Mouse (Mus musculus): ENCODE measurements around the gene 1600002K03Rik.
"Not testable (repeated sequence)": the region's sequence is repeated elsewhere in the genome, so short reads cannot be mapped to it uniquely, and the experiment has no call there.

1600002K03Rik gene

DNA sequence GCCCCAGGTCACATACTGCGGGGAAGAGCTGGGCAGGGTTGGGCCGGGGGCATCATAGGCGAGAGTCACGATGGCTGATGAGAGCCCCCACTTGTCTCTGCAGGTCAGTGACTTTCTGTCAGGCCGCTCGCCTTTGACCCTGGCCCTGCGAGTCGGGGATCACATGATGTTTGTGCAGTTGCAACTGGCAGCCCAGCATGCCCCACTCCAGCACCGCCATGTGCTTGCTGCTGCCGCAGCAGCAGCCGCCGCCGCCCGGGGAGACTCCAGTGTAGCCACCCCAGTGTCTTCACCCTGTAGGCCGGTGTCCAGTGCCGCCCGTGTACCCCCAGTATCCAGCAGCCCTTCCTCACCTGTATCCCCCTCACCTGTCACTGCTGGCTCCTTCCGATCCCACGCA, 19.0 kb upstream of the 1600002K03Rik start:
- DNase-seq (ENCODE audit: low spot score), result no peak

DNA sequence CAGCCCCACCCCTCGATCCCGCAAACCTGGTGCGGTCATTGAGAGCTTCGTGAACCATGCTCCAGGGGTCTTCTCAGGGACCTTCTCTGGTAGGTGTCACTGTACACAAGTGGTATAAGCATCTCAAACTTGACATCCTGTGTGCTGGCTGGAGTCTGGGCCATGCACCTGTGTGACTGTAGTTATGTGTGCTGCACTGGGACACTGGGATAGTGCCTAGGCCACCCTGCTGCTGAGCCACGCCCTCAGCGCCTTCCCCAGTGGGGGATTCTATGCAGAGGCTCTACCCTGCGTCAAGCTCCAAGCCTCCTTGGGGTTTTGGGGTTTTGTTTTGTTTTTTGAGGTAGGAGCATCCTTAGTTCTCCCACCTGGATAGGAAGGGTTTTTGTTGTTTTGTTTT, 18.4 kb upstream of the 1600002K03Rik start:
- DNase-seq (ENCODE audit: low spot score), result no peak

DNA sequence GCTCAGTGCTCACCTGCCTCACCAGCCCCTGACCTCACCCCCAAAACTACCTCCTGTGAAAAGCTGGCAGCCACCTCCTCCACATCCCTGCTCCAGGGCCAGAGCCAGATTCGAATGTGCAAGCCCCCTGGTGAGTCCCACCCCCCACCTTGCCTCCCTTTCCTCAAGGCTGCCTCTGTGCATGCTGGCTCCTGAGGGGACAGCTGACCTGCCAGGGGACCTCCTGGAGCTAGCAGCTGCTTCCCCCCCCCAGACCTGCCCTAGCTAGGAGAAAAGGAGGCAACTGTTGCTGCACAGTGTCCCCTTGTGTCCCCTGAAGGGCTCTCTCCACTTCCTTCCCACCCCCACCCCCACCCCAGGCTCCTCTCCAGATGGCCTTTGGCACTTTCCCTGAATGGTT, 17.5 kb upstream of the 1600002K03Rik start:
- DNase-seq (ENCODE audit: low spot score), result no peak

DNA sequence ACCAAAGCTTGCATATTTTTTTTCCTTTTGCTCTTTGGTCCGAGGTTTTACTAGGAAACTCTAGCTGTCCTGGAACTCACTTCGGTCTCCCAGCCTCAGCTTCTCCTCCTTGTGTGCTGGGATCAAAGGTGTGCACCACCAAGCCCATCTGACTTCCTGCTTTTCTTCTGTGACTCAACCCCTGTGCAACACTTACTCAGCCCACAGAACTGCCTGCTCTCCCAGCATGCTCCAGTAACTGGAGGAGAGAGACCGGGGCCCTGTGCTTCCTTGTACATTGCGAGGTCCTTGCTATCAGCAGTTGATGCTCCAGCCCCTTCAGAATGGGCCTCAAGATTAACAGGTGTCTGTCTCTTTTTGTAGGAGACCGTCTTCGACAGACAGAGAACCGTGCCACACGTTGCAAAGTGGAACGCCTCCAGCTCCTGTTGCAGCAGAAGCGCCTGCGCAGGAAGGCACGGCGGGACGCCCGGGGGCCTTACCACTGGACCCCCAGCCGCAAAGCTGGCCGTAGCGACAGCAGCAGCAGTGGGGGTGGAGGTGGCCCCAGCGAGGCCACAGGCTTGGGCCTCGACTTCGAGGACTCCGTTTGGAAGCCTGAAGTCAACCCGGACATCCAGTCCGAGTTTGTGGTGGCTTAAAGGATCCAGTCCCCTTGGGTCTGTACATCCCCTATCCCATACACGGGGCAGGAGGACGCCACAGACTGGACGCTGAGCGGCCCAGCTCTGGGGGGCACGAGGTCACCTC, 16.6 kb upstream of the 1600002K03Rik start:
- DNase-seq (ENCODE audit: low spot score), result no peak

DNA sequence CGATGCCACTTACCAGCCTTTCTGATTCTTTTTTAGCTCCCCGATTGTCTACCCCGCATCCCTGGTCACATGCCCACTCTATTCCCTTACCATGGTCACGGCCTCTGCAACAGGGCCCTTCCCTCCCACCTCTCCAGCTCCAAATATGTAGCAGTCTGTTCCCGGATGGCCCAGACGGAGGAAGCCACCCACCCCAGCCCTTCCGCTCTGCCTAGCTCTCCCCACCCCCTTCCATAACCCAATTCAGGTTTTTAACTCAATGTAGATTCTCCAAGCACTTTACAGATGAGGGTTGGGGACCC, 16.0 kb upstream of the 1600002K03Rik start:
- DNase-seq (ENCODE audit: low spot score), result no peak

DNA sequence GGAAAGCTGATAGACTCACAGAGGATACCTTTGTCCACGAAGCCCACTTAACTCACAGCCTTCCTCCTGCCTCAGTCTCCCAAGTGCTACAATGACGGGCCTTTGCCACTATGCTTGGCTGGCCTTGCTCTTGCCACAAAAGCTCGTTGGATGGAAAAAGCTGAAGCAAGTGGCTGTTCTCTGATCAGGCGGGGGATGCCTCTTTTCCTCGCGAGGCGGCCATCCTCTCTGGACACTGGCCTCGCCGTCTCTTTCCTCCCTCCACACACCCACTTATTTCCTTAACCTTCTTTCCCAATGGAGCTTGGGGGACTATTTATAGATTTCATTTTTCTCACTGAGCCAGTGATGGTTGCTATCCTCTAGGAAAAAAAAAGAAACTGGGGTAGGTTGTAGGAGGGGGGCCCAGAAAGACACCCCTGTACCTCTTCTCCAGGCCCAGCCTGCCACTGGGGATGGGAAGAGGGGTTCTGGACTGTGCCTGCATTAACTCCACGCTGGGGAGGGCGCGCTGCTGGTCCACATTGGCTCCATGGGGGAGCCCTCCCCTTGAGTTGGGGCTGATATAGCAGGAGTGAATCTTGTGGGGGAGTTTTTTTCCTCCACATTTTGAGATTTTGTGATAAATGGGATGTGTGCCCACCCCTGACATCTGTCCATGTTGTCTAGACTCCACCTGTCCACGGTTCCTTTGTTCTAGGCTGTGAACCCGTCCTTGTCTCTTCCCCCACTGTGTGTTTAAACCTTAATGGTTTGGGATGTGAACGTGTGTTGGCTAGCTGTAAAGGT, 15.4 kb upstream of the 1600002K03Rik start:
- DNase-seq (ENCODE audit: low spot score), result no peak

DNA sequence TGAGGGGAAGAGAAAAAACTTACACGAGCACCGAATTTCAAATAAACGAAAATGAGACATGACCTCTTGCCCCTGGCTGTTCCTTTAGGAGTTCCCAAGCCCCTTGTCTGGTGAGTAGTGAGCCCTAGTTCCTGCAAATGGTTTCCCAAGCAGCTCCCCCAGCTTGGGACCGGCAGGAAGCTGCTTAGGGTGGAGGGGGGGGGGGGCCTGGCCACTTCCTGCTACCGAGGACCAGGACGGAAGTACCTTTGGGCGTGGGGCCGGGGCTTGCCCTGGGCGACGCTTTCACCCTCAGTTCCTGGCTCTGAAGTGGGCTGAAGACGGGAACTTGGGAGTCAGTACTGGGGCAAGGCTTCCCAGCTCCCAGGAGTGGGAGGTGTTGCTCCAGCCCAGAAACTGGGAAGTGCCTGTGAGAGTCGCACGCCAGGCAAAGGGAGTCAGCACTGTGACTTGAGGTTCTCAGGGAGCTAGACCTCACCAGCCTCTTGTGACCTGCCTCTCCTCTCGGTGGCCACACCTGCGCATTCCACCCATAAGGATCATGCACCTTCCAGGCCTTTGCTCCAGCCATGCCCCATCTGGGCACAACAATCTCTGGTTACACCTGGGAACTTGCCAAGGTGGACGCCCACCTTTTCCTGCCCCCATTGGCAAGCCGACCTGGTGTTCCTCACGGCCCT, 14.3 kb upstream of the 1600002K03Rik start:
- DNase-seq (ENCODE audit: low spot score), result peak; percentile 70

DNA sequence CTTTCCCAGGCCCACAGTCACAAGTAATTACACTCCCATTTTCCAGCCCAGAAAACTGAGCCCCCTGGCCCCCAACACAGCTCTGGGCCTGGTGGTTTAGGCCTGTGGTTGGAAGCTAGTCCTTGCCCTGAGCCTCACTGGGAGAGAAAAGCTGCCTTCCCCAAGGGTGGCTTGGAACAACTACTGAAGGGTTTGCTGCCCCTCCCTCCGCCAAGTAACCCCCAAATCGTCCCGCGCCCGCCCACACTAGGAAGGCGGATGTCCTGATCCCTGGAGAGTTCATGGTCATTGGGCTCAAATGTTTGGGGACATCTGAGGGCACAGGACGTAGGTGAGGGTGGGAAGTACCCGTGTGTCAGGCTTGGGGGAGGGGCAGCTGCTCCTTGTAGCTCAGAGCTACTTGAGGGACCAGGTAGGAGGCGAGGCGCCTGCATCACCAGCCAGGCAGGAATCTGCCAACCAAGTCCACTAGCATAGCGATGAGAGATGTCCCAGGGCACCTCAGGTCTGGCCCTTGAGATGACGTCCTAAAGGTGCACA, 13.7 kb upstream of the 1600002K03Rik start:
- DNase-seq (ENCODE audit: low spot score), result peak; percentile 66

DNA sequence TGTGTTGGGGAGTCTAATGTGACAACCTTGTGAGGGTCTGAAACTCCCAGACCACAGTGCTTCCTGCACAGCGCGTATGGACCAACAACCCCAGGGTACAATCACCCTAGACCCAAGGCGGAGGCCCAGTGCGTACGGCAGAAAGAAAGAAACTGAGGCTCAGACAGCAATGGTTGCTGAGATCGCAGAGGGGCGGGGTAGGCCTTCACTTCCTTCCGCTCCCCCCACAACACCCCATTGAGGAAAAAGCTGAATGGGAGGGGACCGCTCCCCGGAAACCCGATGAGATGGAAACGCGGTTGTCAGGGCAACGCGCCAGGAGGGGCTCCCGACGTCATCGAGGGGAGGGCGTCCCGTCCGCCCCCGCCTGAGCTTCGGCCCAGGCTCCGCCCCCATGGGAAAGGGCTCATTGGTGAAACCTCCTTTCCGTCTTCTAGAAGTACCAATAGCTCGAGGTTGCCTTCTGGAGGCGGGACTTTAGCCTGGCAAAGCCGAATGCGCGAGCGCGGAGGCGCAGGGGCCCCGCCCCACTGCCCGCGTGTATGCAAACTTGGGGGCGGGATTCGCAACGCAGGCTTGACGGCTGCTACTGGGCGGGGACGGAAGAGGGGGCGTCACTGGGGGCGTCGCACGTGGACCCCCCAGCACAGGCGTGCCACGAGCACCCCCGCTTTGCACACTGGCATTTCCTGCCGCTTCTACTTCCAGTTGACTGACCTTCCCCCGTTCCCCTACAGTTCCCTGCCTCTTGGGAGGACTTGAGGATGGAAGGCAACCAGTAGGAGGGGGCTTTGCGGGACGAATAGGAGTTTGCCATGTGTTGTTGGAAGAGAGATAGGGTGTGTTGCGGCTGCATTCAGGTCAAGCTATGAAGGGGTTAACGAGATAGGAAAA, 12.9 kb upstream of the 1600002K03Rik start:
- DNase-seq (ENCODE audit: low spot score), result peak; percentile 98

DNA sequence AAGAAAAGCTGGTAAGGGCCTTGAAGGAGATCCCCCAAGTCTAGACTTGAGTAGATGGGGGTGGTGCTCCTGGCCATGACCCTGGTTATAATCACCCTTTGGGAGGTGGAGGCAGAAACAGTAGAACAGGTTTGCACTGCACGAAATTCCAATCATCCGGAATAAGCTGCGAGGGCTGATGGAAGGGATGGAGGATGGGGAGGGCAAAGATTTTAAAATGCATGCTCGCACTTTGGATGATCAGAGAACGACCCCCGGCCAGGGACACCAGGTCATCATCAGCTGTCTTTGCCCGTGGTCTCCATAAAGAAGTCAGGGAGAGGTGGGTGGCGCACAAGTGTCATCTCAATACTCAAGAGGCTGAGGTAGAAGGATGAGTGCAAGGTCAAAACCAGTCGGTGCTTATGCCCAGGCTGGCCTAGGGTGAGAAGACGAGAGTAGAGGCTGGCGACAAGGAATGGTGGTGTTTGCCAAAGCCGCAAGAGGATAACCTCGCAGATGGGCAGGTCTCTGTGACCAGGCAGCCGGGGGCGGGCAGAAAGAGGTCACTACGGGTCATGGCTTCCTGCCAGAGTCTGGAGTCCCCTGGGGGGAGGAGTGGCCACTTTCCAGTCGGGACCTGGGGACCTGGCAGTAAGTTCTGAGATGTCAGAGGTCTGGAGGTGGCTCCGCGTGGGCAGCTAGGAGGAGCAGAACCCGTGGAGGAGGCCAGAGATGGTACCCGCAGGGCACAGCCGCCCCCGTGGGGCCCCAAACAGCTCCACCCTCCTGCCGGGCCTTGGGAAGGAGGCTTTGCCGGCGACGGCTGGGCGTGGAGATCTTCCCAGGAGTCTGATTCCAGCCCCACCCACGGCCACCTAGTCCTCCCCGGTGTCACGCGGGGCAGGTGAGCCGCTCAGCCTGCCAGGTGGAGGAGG, 12.0 kb upstream of the 1600002K03Rik start:
- peak; percentile 90 for DNase-seq (ENCODE audit: low spot score)

DNA sequence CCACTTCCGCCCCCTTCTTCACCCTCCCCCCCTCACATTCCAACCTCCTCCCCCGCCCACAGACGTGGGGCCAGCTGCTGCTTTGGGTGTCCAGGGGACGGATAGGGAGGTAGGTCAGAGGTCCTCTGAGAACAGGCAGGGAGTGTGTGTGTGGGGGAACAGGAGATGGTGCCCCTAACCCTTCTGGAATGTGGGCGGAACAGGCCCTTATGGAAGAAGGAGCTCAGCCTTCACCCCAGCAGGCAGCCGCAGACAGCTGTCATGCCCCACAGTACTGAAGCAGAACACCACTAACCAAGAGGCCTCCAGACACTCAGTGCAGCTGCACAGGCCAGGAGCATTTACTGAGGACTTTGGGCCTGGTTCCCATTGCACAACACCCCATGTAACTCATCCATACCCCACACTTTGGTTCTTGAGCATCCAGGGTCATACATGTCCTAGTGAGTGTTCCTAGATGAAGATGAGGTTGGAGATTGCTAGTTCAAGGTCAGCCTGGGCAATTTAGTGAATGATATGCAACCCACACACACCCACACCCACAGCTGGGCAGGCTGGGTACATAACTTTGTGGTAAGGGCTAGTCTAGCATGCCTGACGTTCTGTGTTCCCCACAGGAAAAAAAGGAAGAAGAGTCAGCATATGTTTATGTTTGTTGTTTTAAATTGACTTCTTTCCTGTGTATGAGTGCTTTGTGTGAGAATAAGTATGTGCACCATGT, 11.1 kb upstream of the 1600002K03Rik start:
- peak; percentile 86 for DNase-seq (ENCODE audit: low spot score)

DNA sequence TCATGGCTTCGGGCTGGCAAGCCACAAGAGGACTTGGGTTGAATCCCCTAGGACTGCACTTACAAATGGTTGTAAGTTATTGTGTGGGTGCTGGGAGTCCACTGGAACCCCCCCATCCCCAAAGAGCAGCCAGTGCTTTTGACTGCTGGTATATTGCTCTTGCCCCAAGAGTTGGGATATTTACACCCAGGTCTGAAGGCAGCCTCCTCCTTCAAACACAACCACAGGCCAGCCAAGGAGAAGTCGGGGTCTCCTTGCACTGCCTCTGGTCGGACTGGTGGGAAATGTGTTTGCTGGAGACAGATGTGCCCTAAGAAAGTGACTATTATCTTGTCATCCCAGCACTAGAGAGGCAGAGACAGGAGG, 10.5 kb upstream of the 1600002K03Rik start:
- DNase-seq (ENCODE audit: low spot score), result no peak

DNA sequence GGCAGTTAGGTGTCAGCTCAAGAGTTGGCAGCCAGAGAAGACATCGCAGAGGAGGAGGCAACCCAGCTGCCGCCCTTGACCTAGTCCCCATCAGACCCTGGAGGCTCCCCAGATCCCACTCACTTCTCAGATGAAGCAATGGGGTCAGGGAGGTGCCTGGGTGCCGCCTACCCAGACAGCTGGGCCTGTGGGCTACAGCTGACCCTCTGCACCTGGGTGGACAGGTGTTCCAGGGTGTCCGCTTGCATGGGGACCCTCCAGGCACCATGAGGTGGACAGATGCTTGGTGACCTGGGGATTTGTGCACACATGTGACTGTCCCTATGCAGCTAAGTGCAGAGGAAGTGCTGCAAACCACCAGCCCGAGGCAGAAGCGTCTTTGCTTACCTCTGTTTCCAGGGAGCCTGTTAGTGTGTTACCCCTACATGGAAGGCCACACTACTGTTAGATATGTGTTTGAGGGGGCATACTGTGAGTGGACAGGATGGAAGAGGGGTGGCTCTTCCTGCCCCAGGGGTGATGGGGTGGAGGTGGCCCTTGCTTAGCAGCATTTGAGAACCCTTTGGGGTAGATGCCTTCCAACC, 9.9 kb upstream of the 1600002K03Rik start:
- DNase-seq (ENCODE audit: low spot score), result no peak

DNA sequence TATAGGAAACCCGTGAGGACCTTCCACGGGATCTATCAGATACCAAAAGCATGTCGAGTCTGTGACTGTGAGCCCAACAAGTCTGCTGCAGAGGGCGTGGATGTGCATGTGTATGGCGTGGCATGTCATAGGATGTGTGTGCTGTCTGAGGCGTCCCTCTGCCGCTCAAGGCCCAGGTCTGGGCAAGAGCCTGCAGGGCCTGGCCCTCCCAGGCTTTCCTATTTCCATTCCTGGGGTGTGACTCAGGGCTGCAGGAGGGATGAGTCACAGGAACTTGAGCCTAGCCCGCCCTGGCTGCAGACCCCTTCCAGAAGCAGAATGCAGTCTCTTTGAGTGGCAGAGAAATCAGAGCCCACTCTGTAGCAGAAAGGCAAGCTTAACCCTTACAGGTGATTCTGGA, 9.0 kb upstream of the 1600002K03Rik start:
- no peak for DNase-seq (ENCODE audit: low spot score)

DNA sequence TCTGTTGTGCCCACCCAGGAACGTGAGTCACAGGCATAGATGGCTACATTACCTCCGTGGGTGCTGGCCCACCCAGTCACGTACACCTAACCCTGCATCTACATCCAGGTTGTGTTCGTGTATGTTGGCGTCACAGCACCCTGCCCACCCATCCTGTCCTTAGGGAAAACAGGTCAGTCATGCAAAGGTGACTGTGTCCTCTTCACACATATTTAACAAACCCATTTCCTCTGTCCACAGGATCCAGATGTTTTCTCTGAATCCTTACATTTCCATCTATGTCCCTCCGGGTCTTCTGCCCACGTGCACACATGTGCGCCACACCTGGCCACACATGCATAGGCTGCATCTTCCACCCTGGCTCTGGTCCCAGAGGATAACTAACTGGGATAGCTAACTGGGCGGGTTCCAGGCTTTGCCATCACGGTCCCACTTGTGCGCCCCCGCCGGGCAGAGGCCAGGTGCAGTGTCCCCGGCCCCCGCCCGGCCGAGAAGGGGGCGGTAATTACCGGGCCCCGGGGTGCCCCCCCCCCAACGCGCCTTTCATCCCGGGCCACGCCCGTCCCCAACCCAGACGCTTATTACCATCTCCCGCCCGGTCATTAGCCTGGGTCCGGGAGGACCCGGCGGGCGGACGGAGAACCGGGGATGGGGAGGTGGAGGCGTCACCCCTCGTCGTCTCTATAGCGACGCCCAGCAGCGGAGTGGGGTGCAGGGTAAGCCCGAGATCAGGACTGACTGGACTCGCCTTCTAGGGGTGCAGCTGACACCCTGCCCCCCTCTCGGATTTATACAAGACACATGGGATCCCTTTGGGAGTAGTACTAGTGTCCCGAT, 8.4 kb upstream of the 1600002K03Rik start:
- no peak for DNase-seq (ENCODE audit: low spot score)

DNA sequence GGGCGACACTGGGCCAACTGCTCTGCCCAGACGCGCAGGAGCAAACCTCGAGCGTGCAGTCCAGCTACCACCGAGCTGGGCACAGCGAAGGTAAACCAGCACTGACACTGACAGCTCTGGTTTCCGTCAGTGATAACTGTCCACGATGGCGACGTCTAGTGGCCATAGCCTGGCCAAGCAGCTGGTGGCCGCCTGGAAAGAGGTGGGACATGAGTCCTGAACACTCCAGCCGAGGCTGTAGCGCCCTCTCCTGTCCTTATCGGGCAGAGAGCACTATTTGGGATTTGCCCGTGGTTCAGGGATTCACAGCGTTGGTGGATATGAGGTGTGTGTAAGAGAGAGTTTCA, 7.8 kb upstream of the 1600002K03Rik start:
- peak; percentile 100 for DNase-seq (ENCODE audit: low spot score)

DNA sequence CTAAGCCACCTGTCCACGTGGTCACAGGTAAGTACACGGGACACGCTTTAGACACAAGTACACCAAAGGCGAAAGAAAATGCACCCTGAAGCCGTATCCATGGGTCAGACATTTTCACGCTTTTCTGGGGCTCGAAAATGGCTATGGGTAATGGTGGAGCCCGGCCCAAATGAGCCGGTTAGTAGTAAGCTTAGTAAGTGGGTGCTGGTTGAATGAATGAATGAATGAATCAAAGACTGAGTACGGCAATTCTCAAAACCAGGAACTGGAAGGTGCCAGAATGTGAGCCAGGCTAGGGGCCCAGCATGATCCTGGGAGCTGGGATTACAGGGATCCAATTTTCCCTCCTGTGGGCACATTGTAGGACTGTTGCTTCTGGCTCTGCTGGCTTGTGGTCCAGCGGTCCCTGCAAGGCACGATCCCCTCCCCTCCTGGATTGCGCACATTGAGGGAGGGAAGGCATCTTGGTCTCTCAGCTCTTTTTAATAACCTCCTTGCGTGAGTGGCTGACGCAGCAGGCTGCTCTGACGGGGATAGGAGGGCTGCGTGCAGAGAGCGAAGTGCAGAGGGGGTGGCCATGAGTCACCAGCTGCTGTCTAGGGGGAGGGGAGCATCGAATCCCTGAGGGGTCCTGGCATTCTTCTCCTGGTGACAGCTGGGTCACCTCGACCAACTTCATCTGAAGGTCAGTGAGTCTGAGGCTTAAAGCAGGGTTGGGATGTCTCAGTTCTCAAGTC, 7.2 kb upstream of the 1600002K03Rik start, which contains the start of gene Cirbp:
Gene Cirbp, plus strand, starts transcription at position 594 of the 737 bp plus-strand sequence.
- peak; percentile 59 for DNase-seq (ENCODE audit: low spot score)

DNA sequence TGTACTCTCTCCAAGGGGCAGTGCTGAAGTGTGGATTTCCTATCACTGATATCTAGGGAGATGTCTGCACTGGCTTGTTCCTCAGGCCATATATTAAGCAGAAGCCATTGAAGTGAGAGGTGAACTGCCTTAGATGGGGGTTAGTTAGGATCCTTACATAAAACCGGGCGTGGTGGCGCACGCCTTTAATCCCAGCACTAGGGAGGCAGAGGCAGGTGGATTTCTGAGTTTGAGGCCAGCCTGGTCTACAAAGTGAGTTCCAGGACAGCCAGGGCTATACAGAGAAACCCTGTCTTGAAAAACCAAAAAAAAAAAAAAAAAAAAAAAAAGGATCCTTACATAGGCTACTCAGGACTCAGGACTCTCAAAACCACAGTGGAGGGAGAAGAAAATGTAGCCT, 6.6 kb upstream of the 1600002K03Rik start:
- DNase-seq (ENCODE audit: low spot score), result not testable (repeated sequence)

All from embryo, embryonic 10 days (tissue).